Mouse (Mus musculus) cerebellum, postnatal 36 days (tissue): ENCODE measurements around the gene Gm17631.
"Not testable (repeated sequence)": the region's sequence is repeated elsewhere in the genome, so short reads cannot be mapped to it uniquely, and the experiment has no call there.

Experiments used
- DNase-seq, 2 experiments: peaks; one replicate each; pipeline ENCODE4 v3.0.0; 2021 to 2022; ENCODE audit warnings: mixed read lengths in 2 of 2

The Gm17631 gene

GRCm38 (mm10) chr6:129862349-129862748, at the start of gene Gm17631:
Gm17631 (plus strand) TSS chr6:129862649.
- DNase-seq = not testable (repeated sequence)

- DNase-seq = no peak
Measured at GRCm38 (mm10) chr6:129817731-129818130, 44.7 kb upstream of the Gm17631 start.

DNA sequence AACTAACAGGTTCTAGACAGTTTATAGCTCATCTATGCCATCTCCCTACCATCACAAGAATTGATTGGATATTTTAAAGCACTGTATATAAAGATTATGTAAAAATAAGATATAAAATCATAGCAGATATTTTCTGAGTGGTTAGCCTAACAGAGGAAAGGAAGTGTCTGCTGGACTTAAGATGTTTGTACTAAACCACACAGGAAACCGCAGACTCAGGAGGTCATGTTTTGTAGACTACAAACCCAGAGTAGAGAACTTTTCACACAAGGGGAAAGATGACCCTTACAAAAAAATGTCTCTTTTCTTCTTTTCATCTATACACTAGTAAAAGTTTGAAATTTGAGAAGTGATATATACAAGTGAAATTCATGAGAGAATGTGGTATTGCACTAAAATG, 38.4 kb upstream of the Gm17631 start:
- DNase-seq = no peak

DNA sequence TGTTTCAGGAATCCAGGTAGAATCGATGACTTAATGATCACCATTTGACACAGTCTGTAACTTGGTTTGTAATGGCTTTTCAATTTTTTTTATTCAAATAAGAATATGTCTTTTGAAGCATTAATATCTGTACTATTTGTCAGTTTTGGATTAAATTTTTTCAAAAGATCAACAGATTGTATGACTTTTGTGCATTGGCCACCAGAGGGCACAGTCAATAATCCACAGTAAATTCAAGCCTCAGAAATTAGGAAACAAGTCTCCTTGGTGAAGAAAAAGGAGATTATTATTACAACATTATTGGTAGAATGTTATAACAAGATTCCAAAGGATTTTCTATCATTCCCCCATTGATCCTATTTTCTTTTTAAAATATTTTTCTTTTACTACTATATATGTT, 36.9 kb upstream of the Gm17631 start:
- DNase-seq = no peak

DNA sequence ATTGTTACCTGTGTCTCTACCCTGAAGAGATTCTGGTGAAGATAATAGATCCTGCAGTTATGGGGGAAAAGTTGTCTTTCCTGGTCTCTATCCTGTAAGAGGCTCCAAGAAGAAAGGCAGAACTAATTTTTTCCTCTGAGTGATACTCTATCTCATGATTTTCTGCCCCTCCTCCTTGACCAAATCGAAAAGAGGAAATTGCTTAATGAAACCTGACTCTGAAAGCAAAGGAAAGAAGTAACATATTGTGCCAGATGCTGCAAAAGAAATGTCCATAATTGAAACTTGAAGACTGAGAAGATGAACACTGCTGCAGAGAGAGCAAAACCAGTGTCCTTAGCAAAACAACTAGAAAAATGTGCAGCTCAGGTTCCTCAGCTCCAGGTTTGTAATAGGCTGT, 14.1 kb downstream of the Gm17631 start, which contains the start of gene Klra17:
Gene Klra17, minus strand, starts transcription at position 124 of the 400 bp plus-strand sequence.
- DNase-seq = no peak

- no peak for DNase-seq
Measured at GRCm38 (mm10) chr6:129882525-129882924, 20.1 kb downstream of the Gm17631 start.
